Mouse (Mus musculus): ENCODE measurements around the gene Gm21970.
A peak's percentile ranks its signal among the peaks of the same experiment; 100 is the strongest.
"Not testable (repeated sequence)": the region's sequence is repeated elsewhere in the genome, so short reads cannot be mapped to it uniquely, and the experiment has no call there.

Gene Gm21970

DNA sequence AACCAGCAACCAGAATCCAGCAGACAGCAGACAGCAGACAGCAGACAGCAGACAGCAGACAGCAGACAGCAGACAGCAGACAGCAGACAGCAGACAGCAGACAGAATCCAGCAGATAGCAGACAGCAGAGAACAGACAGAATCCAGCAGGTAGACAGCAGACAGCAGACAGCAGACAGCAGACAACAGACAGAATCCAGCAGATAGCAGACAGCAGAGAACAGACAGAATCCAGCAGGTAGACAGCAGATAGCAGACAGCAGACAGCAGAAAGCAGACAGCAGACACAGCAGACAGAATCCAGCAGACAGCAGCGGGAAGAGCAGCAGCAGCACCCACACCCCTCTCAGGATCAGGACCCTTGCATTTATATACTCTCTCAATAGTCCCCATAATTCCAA is 47.1 kb downstream of the Gm21970 start:
- DNase-seq (ENCODE audit: low spot score in 2 of 2), result not testable (repeated sequence)

DNA sequence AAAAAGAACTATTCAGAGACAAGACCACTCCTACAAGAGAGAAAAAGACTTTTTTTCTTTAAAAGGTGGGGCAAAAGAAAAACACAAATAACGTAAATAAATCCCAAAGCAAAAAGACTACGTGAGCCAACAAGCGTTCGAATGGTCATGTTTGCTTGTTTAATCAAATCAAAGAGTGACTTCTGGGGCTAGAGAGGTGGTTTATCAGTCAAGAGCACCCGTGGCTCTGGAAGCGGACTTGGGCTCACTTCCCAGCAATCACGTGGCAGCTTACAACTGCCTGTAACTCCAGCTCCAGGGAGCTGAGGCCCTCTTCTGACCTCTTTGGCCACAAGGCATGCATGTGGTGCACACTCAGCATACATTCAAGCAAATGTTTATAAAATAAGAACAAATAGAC is 49.8 kb downstream of the Gm21970 start:
- DNase-seq (ENCODE audit: low spot score in 2 of 2), result peak; percentile 62 to 79

GRCm38 (mm10) chr16:91441811-91442240 is 50.3 kb downstream of the Gm21970 start:
- DNase-seq (ENCODE audit: low spot score in 2 of 2), result peak; percentile 68 to 81

GRCm38 (mm10) chr16:91442446-91442845 is 50.9 kb downstream of the Gm21970 start:
- DNase-seq (ENCODE audit: low spot score in 2 of 2), result peak in 1 of 2 experiments; percentile 38

DNA sequence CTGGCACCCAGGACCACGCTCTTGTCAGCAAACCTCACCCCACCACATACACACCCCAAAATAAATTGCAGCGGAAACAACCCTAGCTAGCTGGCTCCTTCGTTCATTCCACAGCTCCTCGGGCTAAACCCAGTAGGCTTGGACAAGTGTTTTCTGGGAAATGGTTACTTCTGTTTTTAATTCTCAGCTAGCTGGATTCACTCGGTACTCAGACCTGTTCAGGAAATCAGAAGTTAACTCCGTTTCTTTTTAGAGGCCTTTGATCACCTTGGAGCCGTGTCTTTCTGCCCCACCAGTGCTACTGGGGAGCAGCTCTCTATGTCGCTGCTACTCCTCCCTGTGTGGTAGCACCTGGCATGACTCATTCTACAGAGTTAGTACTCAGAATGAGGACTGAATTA is 51.7 kb downstream of the Gm21970 start:
- no peak for DNase-seq (ENCODE audit: low spot score in 2 of 2)

DNA sequence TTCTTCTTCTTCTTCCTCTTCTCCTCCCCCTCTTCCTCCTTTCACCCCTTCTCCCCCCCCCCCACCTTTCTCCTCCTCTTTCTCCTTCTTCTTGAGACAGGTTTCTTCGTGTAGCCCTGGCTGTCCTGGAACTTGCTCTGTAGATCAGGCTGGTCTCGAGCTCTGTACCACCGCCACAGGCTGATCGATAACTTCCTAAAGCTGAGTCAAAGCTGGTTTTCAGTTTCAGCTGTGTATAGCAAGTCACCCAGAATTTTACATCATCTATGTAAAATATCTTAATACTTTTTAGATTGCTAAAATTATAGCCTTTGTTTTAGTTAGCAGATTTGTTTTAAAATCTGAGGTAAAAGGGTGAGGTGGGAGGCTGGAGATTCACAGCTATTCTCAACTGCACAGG is 53.3 kb downstream of the Gm21970 start:
- DNase-seq (ENCODE audit: low spot score in 2 of 2), result no peak

GRCm38 (mm10) chr16:91445566-91445965 is 54.0 kb downstream of the Gm21970 start:
- DNase-seq (ENCODE audit: low spot score in 2 of 2), result peak; percentile 78

DNA sequence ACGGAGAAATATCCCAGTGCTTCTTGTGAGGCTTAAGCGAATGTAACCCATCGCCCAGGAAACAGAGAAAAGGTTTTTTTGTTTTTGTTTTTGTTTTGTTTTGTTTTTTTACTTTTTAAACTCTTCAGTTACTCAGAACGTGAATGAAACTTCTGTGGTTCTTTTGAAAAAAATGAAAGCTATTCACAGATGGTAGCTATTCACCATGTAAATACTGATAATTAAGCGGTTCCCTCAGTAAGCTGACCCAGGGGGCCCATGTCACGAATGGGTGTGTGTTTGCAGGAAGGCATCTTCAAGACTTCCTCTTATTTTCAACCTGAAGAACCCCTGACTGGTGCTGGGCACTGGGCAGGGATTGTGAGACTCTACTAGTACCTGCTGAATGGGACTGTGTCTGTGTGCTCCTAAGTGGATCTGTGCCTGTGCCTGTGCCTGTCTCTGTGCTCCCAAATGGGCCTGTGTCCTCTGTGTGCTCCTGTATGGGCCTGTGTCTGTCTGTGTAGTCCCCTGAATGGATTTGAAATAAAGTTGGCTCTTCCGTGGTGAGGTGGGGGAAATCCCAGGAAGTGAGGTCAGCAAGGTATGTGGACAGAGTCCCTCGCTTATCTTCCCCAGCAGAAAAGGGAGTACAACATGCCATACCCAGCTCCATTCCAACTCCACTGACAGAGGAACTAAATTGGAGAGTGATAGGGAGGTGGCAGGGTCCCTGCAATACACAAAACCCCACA is 55.4 kb downstream of the Gm21970 start:
- DNase-seq (ENCODE audit: low spot score in 2 of 2), result peak; percentile 68 to 79

GRCm38 (mm10) chr16:91447512-91447900 is 56.0 kb downstream of the Gm21970 start:
- no peak for DNase-seq (ENCODE audit: low spot score in 2 of 2)

GRCm38 (mm10) chr16:91448088-91448487 is 56.6 kb downstream of the Gm21970 start:
- DNase-seq (ENCODE audit: low spot score in 2 of 2), result peak in 1 of 2 experiments; percentile 35

DNA sequence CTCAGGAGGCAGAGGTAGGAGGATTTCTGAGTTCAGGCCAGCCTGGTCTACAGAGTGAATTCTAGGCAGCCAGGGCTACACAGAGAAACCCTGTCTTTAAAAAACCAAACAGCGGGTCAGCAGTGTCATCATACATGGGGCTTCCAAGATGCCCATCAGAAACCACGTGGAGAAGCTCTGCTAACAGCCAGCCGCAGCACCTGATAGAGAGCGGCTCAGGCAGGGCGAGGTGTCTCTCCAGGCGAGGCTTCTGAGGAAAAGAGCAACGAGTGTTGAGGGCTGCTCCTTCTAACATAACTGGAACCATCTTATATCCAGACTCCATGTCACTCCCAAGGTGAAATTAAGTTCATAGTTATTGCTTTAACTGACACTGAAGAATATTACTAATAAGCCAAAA is 57.4 kb downstream of the Gm21970 start:
- no peak for DNase-seq (ENCODE audit: low spot score in 2 of 2)

DNA sequence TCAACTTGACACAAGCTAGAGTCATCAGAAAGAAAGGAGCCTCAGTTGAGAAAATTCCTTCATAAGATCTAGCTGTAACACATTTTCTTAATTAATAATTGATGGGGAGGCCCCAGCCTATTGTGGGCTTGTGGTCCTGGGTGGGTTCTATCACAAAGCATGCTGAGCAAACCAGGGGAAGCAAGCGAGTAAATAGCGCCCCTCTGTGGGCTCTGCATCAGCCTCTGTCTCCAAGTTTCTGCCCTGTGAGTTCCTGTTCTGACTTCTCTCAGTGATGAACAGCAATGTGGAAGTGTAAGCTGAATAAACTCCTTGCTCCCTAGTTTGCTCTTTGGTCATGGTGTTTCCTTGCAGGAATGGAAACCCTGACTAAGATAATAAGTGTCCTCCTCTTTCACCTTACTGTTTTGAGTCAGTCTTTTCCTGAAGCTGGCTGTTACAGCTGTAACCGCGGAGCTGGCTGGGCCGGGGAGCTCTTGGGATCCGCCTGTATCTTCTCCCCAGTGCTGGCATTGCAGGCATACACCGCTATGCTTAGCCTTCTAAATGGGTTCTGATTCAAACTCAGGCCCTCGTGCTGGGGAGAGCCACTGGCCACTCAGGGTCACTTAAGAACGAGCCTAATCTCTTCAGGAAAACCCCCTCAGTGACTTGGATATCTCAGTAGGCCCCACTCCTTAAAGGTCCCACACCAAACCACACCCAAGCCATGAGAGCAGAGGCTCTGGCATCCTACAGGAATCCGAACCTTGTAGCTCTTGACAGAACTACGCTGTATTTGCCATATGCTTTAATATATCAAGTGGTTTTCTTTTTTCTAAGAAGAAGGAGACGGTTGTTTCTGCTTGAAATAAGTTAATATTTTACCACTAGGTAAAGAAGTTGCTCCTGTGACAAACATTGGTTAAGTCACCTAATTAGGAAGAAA is 58.9 kb downstream of the Gm21970 start:
- DNase-seq (ENCODE audit: low spot score in 2 of 2), result no peak

DNA sequence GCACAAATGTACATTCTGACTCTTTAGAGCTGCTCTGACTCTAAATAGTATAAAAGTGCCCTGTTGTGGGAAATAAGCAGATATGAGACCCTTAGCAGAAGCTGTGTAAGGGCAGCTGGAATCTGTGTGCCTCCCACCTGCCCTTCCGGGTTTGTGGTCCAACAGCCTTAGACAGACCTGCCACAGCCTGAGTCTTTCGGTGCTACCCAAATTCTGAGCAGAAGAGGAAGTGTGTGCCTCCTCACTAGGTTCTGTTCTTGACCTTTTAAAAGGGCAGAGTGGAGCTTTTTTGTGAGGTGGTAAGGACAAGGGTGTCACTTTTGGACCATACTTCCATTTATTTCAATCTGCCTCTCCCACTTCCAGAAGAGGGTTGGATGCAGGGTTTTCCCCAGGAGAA is 60.4 kb downstream of the Gm21970 start:
- DNase-seq (ENCODE audit: low spot score in 2 of 2), result peak; percentile 76 to 78

GRCm38 (mm10) chr16:91452363-91452896 is 60.9 kb downstream of the Gm21970 start:
- peak; percentile 62 to 68 for DNase-seq (ENCODE audit: low spot score in 2 of 2)

DNA sequence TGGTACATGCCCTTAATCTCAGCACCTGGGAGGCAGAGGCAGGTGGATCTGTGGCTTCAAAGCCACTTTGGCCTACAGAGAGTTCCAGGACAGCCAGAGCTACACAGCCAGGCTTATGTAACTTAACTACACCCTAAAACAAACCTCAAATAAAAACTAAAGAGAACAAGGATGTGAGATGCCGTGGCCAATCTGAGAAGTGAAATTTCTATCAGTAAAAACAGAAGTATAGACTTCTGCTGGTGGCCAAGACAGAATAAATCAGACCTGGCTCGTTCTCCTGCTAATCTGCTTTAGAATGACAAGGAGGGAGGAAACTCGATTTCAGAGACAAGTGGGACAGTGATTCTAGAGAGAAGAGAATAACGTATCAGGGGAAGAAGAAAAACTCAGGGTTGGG is 64.3 kb downstream of the Gm21970 start:
- peak; percentile 53 to 63 for DNase-seq (ENCODE audit: low spot score in 2 of 2)

DNA sequence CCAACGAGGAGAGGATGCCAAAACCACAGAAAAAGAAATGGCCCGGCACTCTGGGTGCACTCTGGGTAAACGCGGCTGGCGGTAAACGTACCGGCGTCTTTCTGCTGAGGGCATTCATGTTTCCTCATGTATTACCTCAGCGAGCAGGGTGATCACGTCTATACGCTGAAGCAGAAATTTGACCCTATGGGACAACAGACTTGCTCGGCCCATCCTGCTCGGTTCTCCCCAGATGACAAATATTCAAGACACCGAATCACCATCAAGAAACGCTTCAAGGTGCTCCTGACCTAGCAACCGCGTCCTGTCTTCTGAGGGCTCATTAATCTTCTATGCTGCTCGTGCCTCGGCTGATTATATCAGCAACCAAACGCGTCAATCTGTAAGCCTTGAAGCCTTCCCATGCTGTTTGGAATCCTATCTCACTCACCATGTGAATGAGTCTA is 66.8 kb downstream of the Gm21970 start:
- peak; percentile 58 to 62 for DNase-seq (ENCODE audit: low spot score in 2 of 2)

- DNase-seq (ENCODE audit: low spot score in 2 of 2), result no peak
Measured at GRCm38 (mm10) chr16:91458976-91459375, 67.5 kb downstream of the Gm21970 start.

GRCm38 (mm10) chr16:91459396-91459795 is 67.9 kb downstream of the Gm21970 start:
- DNase-seq (ENCODE audit: low spot score in 2 of 2), result peak in 1 of 2 experiments; percentile 34

- DNase-seq (ENCODE audit: low spot score in 2 of 2), result peak; percentile 56 to 67
Measured at GRCm38 (mm10) chr16:91459841-91460370, 68.4 kb downstream of the Gm21970 start.

- peak; percentile 41 to 59 for DNase-seq (ENCODE audit: low spot score in 2 of 2)
Measured at GRCm38 (mm10) chr16:91461066-91461638, 69.6 kb downstream of the Gm21970 start.

GRCm38 (mm10) chr16:91461773-91462181 is 70.3 kb downstream of the Gm21970 start:
- no peak for DNase-seq (ENCODE audit: low spot score in 2 of 2)

DNA sequence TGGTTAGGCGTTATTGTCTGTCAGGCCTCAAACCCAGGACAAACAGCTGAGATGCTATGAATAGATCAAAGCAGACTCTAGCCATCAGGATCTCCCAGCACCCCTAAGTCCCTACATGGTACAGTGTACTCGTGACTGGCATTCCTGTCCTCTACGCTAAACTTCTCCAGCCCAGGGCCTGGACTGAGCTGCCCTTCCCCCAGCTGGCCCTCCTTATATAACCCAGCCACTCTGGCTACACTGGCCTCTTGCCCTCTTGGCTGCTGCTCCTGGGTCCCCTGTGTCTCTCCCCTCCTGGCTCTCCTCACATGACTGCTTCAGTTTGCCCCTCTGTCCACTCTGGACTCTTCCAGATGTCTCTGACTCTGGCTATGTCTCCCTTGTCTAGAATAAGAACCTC is 71.1 kb downstream of the Gm21970 start:
- DNase-seq (ENCODE audit: low spot score in 2 of 2), result no peak

Measured in spleen, postnatal 36 days (tissue).